Mouse (Mus musculus): ENCODE measurements around the gene Lrp6.

Gene Lrp6

GRCm38 (mm10) chr6:134551007-134551406 is 15.8 kb downstream of the Lrp6 start:
- no peak overlapping the region for H3K4me3 ChIP-seq (replicated peaks; ENCODE audit: low read length)
- H3K27me3 ChIP-seq (ENCODE audit: insufficient read depth, low read length), result no peaks in the 10 kb centered on the region
- H3K4me1 ChIP-seq (replicated peaks; ENCODE audit: low read depth, low read length), result peaks cover 13% of the 10 kb centered on the region
- no peaks in the 10 kb centered on the region for H3K36me3 ChIP-seq (ENCODE audit: insufficient read depth, low read length)
- H3K9me3 ChIP-seq (ENCODE audit: low read length), result no peaks in the 10 kb centered on the region
- TF ChIP-seq CTCF (conservative IDR thresholded peaks at IDR 0.05; ENCODE audit: low read length) (no peak), POU5F1 (IDR thresholded peaks at IDR 0.05; ENCODE audit: borderline replicate concordance, low read length) (no peak), NANOG (IDR thresholded peaks at IDR 0.05; ENCODE audit: borderline replicate concordance, low read length) (no peak)

DNA sequence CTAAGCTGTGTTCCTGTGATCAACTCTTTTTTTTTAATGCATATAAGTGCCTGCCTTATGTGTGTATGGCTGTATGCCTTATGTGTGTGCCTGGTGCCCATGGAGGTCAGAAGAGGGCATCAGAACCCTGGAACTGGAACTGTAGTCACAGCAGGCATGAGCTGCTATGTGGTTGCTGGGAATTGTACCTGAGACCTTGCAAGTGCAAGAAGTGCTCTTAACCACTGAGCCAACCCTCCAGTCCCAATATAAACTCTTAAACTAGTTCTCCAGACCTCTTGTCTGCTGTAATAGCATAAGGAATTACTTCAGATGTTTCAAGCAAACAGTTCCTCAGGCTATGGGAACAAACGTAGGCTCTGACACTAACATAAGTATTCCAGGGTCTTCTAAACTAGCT is 16.4 kb downstream of the Lrp6 start:
- Histone ChIP-seq H3K9me3 (ENCODE audit: low read length) (no peaks in the 10 kb centered on the region), H3K4me1 (replicated peaks; ENCODE audit: low read depth, low read length) (peaks cover 14% of the 10 kb centered on the region), H3K27me3 (ENCODE audit: insufficient read depth, low read length) (no peaks in the 10 kb centered on the region), H3K4me3 (replicated peaks; ENCODE audit: low read length) (no peak overlapping the region), H3K36me3 (ENCODE audit: insufficient read depth, low read length) (no peaks in the 10 kb centered on the region)
- no peak for TF ChIP-seq NANOG (IDR thresholded peaks at IDR 0.05; ENCODE audit: borderline replicate concordance, low read length)
- no peak for TF ChIP-seq CTCF (conservative IDR thresholded peaks at IDR 0.05; ENCODE audit: low read length)
- TF ChIP-seq POU5F1 (IDR thresholded peaks at IDR 0.05; ENCODE audit: borderline replicate concordance, low read length), result no peak

GRCm38 (mm10) chr6:134544843-134545242 is 21.9 kb downstream of the Lrp6 start:
- Histone ChIP-seq H3K4me3 (replicated peaks; ENCODE audit: low read length) (no peak overlapping the region), H3K27me3 (ENCODE audit: insufficient read depth, low read length) (no peaks in the 10 kb centered on the region)
- TF ChIP-seq NANOG (IDR thresholded peaks at IDR 0.05; ENCODE audit: borderline replicate concordance, low read length) (no peak), CTCF (conservative IDR thresholded peaks at IDR 0.05; ENCODE audit: low read length) (no peak), POU5F1 (IDR thresholded peaks at IDR 0.05; ENCODE audit: borderline replicate concordance, low read length) (no peak)

GRCm38 (mm10) chr6:134544093-134544492 is 22.7 kb downstream of the Lrp6 start:
- H3K27me3 ChIP-seq (ENCODE audit: insufficient read depth, low read length), result no peaks in the 10 kb centered on the region
- TF ChIP-seq POU5F1 (IDR thresholded peaks at IDR 0.05; ENCODE audit: borderline replicate concordance, low read length), result no peak
- TF ChIP-seq NANOG (IDR thresholded peaks at IDR 0.05; ENCODE audit: borderline replicate concordance, low read length), result no peak
- TF ChIP-seq CTCF (conservative IDR thresholded peaks at IDR 0.05; ENCODE audit: low read length), result no peak
- no peak overlapping the region for H3K4me3 ChIP-seq (replicated peaks; ENCODE audit: low read length)
- H3K9me3 ChIP-seq (ENCODE audit: low read length), result no peaks in the 10 kb centered on the region
- H3K4me1 ChIP-seq (replicated peaks; ENCODE audit: low read depth, low read length), result peaks cover 37% of the 10 kb centered on the region
- peaks cover 10% of the 10 kb centered on the region; the same call in 1 of the 2 replicates for H3K36me3 ChIP-seq (ENCODE audit: insufficient read depth, low read length)

More at GRCm38 (mm10) chr6:134544843-134545242, 21.9 kb downstream of the Lrp6 start:
- peaks cover 37% of the 10 kb centered on the region for H3K4me1 ChIP-seq (replicated peaks; ENCODE audit: low read depth, low read length)
- H3K9me3 ChIP-seq (ENCODE audit: low read length), result no peaks in the 10 kb centered on the region
- H3K36me3 ChIP-seq (ENCODE audit: insufficient read depth, low read length), result peaks cover 10% of the 10 kb centered on the region; the same call in 1 of the 2 replicates

DNA sequence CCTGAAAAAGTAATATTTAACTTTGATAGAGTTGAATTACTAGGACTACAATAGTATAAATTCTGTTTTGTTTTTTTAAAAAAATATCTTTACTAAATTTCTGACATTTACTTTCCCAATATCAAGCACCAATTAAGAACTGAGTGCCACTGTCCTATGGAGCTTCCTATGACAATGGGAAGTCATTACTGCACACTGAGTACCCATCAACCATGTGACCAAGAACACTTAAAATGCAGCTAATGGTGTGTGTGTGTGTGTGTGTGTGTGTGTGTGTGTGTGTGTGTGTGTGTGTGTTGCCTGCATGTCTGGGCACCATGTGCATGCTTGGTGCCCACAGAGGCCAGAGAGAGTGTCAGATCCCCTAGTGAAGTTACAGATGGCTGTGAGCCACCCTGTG is 23.2 kb downstream of the Lrp6 start:
- peak; percentile 77; the same call in 1 of the 2 replicates for TF ChIP-seq NANOG (IDR thresholded peaks at IDR 0.05; ENCODE audit: borderline replicate concordance, low read length)
- TF ChIP-seq CTCF (conservative IDR thresholded peaks at IDR 0.05; ENCODE audit: low read length), result no peak
- peaks cover 10% of the 10 kb centered on the region; the same call in 1 of the 2 replicates for H3K36me3 ChIP-seq (ENCODE audit: insufficient read depth, low read length)
- no peak overlapping the region for H3K4me3 ChIP-seq (replicated peaks; ENCODE audit: low read length)
- H3K27me3 ChIP-seq (ENCODE audit: insufficient read depth, low read length), result no peaks in the 10 kb centered on the region
- no peaks in the 10 kb centered on the region for H3K9me3 ChIP-seq (ENCODE audit: low read length)
- H3K4me1 ChIP-seq (replicated peaks; ENCODE audit: low read depth, low read length), result peaks cover 37% of the 10 kb centered on the region

GRCm38 (mm10) chr6:134542374-134542773 is 24.4 kb downstream of the Lrp6 start:
- TF ChIP-seq POU5F1 (IDR thresholded peaks at IDR 0.05; ENCODE audit: borderline replicate concordance, low read length) (no peak), NANOG (IDR thresholded peaks at IDR 0.05; ENCODE audit: borderline replicate concordance, low read length) (no peak), CTCF (conservative IDR thresholded peaks at IDR 0.05; ENCODE audit: low read length) (no peak)
- Histone ChIP-seq H3K4me1 (replicated peaks; ENCODE audit: low read depth, low read length) (peaks cover 37% of the 10 kb centered on the region), H3K36me3 (ENCODE audit: insufficient read depth, low read length) (peaks cover 10% of the 10 kb centered on the region; the same call in 1 of the 2 replicates), H3K9me3 (ENCODE audit: low read length) (no peaks in the 10 kb centered on the region), H3K4me3 (replicated peaks; ENCODE audit: low read length) (no peak overlapping the region), H3K27me3 (ENCODE audit: insufficient read depth, low read length) (no peaks in the 10 kb centered on the region)

GRCm38 (mm10) chr6:134540161-134540560 is 26.6 kb downstream of the Lrp6 start:
- Histone ChIP-seq H3K4me1 (replicated peaks; ENCODE audit: low read depth, low read length) (peaks cover 24% of the 10 kb centered on the region), H3K4me3 (replicated peaks; ENCODE audit: low read length) (no peak overlapping the region), H3K27me3 (ENCODE audit: insufficient read depth, low read length) (no peaks in the 10 kb centered on the region), H3K9me3 (ENCODE audit: low read length) (no peaks in the 10 kb centered on the region), H3K36me3 (ENCODE audit: insufficient read depth, low read length) (peaks cover 10% of the 10 kb centered on the region; the same call in 1 of the 2 replicates)
- TF ChIP-seq CTCF (conservative IDR thresholded peaks at IDR 0.05; ENCODE audit: low read length) (no peak), NANOG (IDR thresholded peaks at IDR 0.05; ENCODE audit: borderline replicate concordance, low read length) (no peak), POU5F1 (IDR thresholded peaks at IDR 0.05; ENCODE audit: borderline replicate concordance, low read length) (no peak)

DNA sequence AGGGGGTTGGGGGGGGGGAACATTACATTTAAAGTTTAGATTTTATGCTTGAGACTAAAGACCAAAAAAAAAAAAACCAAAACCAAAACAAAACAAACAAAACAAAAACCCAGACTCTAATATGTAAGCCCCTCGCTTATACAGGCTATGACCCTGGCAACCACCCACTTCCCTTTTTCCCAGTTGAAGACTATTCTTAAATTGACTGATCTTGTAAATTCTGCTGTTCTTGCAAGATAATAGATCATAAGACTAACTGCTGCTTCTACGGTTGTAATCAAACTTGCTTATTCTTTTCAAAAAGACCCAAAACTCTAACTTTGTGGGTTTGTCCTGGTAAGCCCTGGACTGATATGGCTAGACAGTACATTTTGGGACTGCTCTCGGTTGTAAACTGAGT is 27.3 kb downstream of the Lrp6 start:
- Histone ChIP-seq H3K27me3 (ENCODE audit: insufficient read depth, low read length) (no peaks in the 10 kb centered on the region), H3K9me3 (ENCODE audit: low read length) (no peaks in the 10 kb centered on the region), H3K4me1 (replicated peaks; ENCODE audit: low read depth, low read length) (peaks cover 23% of the 10 kb centered on the region), H3K36me3 (ENCODE audit: insufficient read depth, low read length) (peaks cover 10% of the 10 kb centered on the region; the same call in 1 of the 2 replicates), H3K4me3 (replicated peaks; ENCODE audit: low read length) (no peak overlapping the region)
- no peak for TF ChIP-seq CTCF (conservative IDR thresholded peaks at IDR 0.05; ENCODE audit: low read length)
- no peak for TF ChIP-seq POU5F1 (IDR thresholded peaks at IDR 0.05; ENCODE audit: borderline replicate concordance, low read length)
- no peak for TF ChIP-seq NANOG (IDR thresholded peaks at IDR 0.05; ENCODE audit: borderline replicate concordance, low read length)

DNA sequence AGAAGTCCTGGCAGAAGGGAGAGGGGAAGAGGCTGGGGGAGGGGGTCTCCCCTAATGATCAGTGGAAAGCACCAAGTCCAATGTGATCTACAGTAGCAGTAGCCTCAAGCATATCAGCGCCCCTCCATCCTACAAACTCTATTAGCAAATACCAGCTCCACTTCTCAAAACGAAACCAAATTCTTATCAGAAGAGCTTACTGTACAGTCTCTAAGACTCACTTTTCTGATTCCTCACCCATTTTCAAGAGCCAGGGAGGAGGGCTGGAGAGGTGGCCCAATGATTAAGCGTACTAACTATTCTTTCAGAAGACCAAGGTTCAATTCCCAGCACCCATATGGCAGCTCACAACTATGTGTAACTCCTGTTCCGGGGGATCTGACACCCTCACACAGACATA is 28.0 kb downstream of the Lrp6 start:
- peaks cover 17% of the 10 kb centered on the region for H3K4me1 ChIP-seq (replicated peaks; ENCODE audit: low read depth, low read length)
- H3K36me3 ChIP-seq (ENCODE audit: insufficient read depth, low read length), result peaks cover 10% of the 10 kb centered on the region; the same call in 1 of the 2 replicates
- TF ChIP-seq CTCF (conservative IDR thresholded peaks at IDR 0.05; ENCODE audit: low read length) (no peak), NANOG (IDR thresholded peaks at IDR 0.05; ENCODE audit: borderline replicate concordance, low read length) (no peak), POU5F1 (IDR thresholded peaks at IDR 0.05; ENCODE audit: borderline replicate concordance, low read length) (no peak)
- H3K27me3 ChIP-seq (ENCODE audit: insufficient read depth, low read length), result no peaks in the 10 kb centered on the region
- no peaks in the 10 kb centered on the region for H3K9me3 ChIP-seq (ENCODE audit: low read length)
- H3K4me3 ChIP-seq (replicated peaks; ENCODE audit: low read length), result no peak overlapping the region
